Comparison of ENCODE assay signal across 32 mouse cellular contexts in the genomic region with DNA sequence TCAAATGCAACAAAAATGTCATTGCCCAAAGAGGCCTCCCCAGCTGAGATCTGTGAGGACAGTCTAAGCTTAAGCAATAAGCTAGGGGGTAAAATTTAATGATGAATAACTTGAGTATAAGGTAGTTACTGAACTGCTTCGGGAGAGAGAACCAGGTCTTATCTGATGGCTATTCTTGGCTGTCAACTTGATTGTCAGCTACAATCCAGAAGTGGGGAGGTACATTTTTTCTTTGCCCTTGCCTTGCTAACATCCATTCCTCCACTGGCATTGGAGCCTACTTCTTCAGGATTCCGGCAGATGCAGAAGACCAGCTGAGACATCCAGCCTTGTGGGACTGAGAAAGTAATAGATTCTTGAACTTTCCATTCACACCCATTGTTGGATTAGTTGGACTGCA.
"Had no signal": no experiment of that assay in that cellular context is flagged by ENCODE, and none has a peak within 500 bp of the region (broad histone marks: within the 10 kb centered on the region; RNA-seq: fewer than 3 reads in every experiment).

No protein-coding gene starts in this region.

- H3K9me3 ChIP-seq: limb, embryonic 10.5 days; limb, embryonic 12.5 days; limb, embryonic 15.5 days; liver, embryonic 12.5 days; liver, embryonic 13.5 days; liver, embryonic 15.5 days; lung, embryonic 15.5 days; midbrain, embryonic 10.5 days; midbrain, embryonic 12.5 days; midbrain, embryonic 13.5 days; midbrain, embryonic 15.5 days; neural tube, embryonic 12.5 days had no signal

- H3K27ac ChIP-seq: limb, embryonic 10.5 days; limb, embryonic 12.5 days; limb, embryonic 13.5 days; limb, embryonic 15.5 days; liver, embryonic 12.5 days; liver, embryonic 13.5 days; liver, embryonic 14.5 days; liver, embryonic 15.5 days; lung, embryonic 15.5 days; macrophage; midbrain, embryonic 10.5 days; midbrain, embryonic 12.5 days; midbrain, embryonic 13.5 days; midbrain, embryonic 15.5 days; neural tube, embryonic 12.5 days had no signal

- H3K36me3 ChIP-seq: limb, embryonic 10.5 days; limb, embryonic 12.5 days; limb, embryonic 13.5 days; limb, embryonic 15.5 days; liver, embryonic 12.5 days; liver, embryonic 13.5 days; liver, embryonic 15.5 days; lung, embryonic 15.5 days; midbrain, embryonic 10.5 days; midbrain, embryonic 12.5 days; midbrain, embryonic 13.5 days; midbrain, embryonic 15.5 days; neural tube, embryonic 12.5 days had no signal

- DNase-seq: left cerebral cortex, postnatal 4 days; liver; liver, embryonic 13.5 days; liver, postnatal 0 days; lung, adult 18-20 months; lung, adult 2 months; lung, embryonic 14.5 days; lung, postnatal 10 days; lung, postnatal 14 days; lung, postnatal 36 days; lung, postnatal 4 days; midbrain, embryonic 14.5 days had no signal

- H3K4me1 ChIP-seq: limb, embryonic 10.5 days; limb, embryonic 12.5 days; limb, embryonic 13.5 days; limb, embryonic 15.5 days; liver, embryonic 12.5 days; liver, embryonic 13.5 days; liver, embryonic 15.5 days; lung, embryonic 15.5 days; midbrain, embryonic 10.5 days; midbrain, embryonic 12.5 days; midbrain, embryonic 13.5 days; midbrain, embryonic 15.5 days; neural tube, embryonic 12.5 days had no signal

- H3K9ac ChIP-seq: limb, embryonic 12.5 days; limb, embryonic 13.5 days; limb, embryonic 15.5 days; liver, embryonic 12.5 days; liver, embryonic 13.5 days; liver, embryonic 14.5 days; liver, embryonic 15.5 days; liver, postnatal 0 days; lung, embryonic 14.5 days; lung, embryonic 15.5 days; midbrain, embryonic 12.5 days; midbrain, embryonic 13.5 days; midbrain, embryonic 15.5 days; neural tube, embryonic 12.5 days had no signal

- H3K4me3 ChIP-seq: limb, embryonic 10.5 days; limb, embryonic 12.5 days; limb, embryonic 13.5 days; limb, embryonic 15.5 days; liver, embryonic 12.5 days; liver, embryonic 13.5 days; liver, embryonic 15.5 days; lung, embryonic 15.5 days; megakaryocyte, embryonic 14.5 days; midbrain, embryonic 10.5 days; midbrain, embryonic 12.5 days; midbrain, embryonic 13.5 days; midbrain, embryonic 15.5 days; myocyte; neural tube, embryonic 12.5 days had no signal

- H3K4me2 ChIP-seq: limb, embryonic 12.5 days; limb, embryonic 13.5 days; limb, embryonic 15.5 days; liver, embryonic 11.5 days; liver, embryonic 12.5 days; liver, embryonic 13.5 days; liver, embryonic 15.5 days; lung, embryonic 14.5 days; lung, embryonic 15.5 days; midbrain, embryonic 11.5 days; midbrain, embryonic 12.5 days; midbrain, embryonic 13.5 days; midbrain, embryonic 15.5 days; neural tube, embryonic 12.5 days had no signal

- ATAC-seq: liver, embryonic 12.5 days; liver, postnatal 0 days; lung, postnatal 0 days; midbrain, embryonic 13.5 days; midbrain, embryonic 15.5 days; midbrain, embryonic 16.5 days had no signal

- H3K27me3 ChIP-seq: limb, embryonic 15.5 days; liver, embryonic 13.5 days; neural tube, embryonic 12.5 days had no signal
